Mouse (Mus musculus) G1E-ER4 (cell line): ENCODE data around the gene Olfr1089. TPM values are rescaled to one million over a fixed set of nuclear protein-coding genes. Genes with fewer than 3 reads are reported as not detected.

Experiments used
- GATA1 ChIP-seq: IDR thresholded peaks from one replicate; pipeline ENCODE4 v1.8.0; 2012; ENCODE audit warnings: low read length, inconsistent platforms
- polyA plus RNA-seq: library from polyadenylated mRNA; stranded (reverse); fragments of >175 nt; gene quantifications from 2 replicates; pipeline ENCODE4 v1.2.3, GENCODE M21; 2012

Olfr1089 gene
- polyA plus RNA-seq: not detected in 2 replicates

DNA sequence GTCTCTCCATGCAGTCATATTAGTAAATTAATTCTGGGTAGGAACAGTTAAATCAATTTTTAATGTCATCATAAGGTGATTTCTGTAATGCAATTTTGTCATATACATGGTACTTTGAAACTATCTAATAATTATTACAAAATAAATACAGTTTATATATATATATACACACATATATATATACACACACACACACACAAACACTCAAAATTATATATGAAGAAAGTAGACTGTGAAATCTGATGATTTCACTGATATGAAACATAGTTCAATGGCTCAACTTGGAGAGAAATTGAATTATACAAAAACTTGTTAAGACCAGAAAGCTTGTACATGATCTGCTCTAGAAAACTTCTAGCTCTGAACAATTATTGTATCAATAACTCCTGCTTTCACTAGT, at the start of gene Olfr1089:
Olfr1089 (minus strand) TSS at position 101 of the 400 bp plus-strand sequence.
- no peak for TF ChIP-seq GATA1

DNA sequence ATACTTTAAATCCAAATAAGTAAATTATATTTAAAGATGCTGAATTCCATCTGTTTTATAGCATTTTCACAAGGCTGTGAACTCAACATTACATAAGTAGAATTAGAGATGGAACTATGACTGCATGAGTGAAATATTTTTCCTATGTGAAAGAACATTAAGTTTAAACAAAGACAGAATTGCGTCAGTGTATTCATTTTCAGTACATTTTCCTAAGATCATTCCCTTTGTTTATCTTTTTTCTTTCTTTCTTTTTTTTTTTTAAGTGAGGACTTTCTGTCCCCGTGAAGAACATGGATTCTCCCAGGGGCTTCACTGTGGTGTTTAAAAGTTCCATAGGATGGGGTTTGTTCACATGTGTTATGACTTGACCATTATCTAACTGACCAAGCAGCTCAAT, 48.7 kb upstream of the Olfr1089 start, which contains the start of gene Olfr1093:
Olfr1093 (plus strand) TSS at position 301 of the 400 bp plus-strand sequence.
- TF ChIP-seq GATA1: no peak

DNA sequence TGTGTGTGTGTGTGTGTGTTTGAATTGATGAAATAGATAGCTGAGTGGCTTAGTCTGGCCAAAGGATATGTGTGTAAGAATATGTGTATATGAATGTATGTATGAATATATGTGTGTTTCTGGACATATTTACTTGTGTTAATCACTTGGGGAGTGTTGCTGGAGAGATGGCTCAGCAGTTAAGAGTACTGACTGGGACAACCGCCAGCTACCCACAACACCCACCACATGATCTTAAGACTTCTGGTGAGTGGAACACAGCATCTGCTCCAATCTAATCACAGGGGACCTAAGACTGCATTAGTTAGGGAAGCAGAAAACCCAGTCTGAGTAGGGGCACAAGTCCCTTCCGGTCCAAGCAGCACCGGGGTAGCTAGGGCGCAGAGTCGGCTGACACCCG, 27.5 kb upstream of the Olfr1089 start:
- no peak for TF ChIP-seq GATA1

DNA sequence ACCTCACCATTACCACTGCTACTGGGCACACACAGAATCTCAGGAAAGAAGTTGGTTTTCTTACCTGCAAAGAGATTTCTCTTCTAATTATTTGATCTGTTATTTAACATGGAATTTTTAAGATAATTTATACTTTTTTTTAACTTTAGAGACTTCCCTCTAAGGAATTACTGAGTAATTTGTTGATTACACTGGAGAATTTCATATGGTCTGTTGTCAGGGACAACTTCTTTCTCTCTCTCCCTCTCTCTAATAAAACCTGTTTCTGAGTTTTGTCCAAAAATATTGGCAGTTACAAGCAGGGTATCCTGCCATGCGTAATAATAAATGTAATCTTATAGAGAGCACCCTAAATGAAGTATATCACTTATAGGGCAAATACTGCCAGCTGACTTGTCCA, 25.4 kb upstream of the Olfr1089 start, which contains the start of gene Olfr1090:
Olfr1090 (minus strand) TSS at position 101 of the 400 bp plus-strand sequence.
- TF ChIP-seq GATA1: no peak

DNA sequence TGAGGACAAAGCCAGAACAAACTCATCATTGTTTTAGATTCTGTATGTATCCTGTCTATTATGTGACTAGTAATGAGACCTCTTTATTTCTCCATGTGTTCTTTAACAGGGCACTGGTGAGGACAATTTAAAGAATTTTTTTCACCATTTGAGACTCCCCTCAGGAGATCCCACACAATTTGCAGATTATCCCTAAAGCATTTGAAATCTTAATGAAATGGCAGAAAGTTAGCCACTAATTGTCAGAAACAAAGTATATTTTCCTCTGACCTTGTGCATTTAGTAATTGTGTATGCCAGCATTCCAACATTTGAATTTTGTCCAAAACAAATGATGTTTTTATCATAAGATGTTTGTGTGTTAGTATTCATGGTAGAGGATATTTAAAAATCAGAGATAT, 35.2 kb downstream of the Olfr1089 start, which contains the start of gene Olfr1087:
Olfr1087 (minus strand) TSS at position 101 of the 400 bp plus-strand sequence.
- TF ChIP-seq GATA1: no peak

Other genes starting within 250 kb of the Olfr1089 start
- gene Olfr228, start 246.3 kb downstream of the Olfr1089 start, polyA plus RNA-seq: not detected in 2 replicates
- gene Olfr1076, start 225.2 kb downstream of the Olfr1089 start, polyA plus RNA-seq: not detected in 2 replicates
- not detected in 2 replicates for gene Olfr1079, start 191.2 kb downstream of the Olfr1089 start, polyA plus RNA-seq
- gene Olfr1080, start 175.5 kb downstream of the Olfr1089 start, polyA plus RNA-seq: not detected in 2 replicates
- not detected in 2 replicates for gene Olfr1082, start 134.7 kb downstream of the Olfr1089 start, polyA plus RNA-seq
- gene Olfr1084, start 94.0 kb downstream of the Olfr1089 start, polyA plus RNA-seq: not detected in 2 replicates
- gene Olfr1085, start 71.7 kb downstream of the Olfr1089 start, polyA plus RNA-seq: not detected in 2 replicates
- gene Olfr1086, start 53.6 kb downstream of the Olfr1089 start, polyA plus RNA-seq: not detected in 2 replicates
- gene Olfr1087, start 35.3 kb downstream of the Olfr1089 start, polyA plus RNA-seq: not detected in 2 replicates
- not detected in 2 replicates for gene Olfr1090, start 25.3 kb upstream of the Olfr1089 start, polyA plus RNA-seq
- gene Olfr1093, start 48.8 kb upstream of the Olfr1089 start, polyA plus RNA-seq: not detected in 2 replicates
- not detected in 2 replicates for gene Olfr141, start 76.3 kb upstream of the Olfr1089 start, polyA plus RNA-seq
- not detected in 2 replicates for gene Olfr1094, start 91.0 kb upstream of the Olfr1089 start, polyA plus RNA-seq
- not detected in 2 replicates for gene Olfr1095, start 118.0 kb upstream of the Olfr1089 start, polyA plus RNA-seq
- not detected in 2 replicates for gene Gm13723, start 141.1 kb upstream of the Olfr1089 start, polyA plus RNA-seq
- not detected in 2 replicates for gene Olfr1097, start 158.5 kb upstream of the Olfr1089 start, polyA plus RNA-seq
- gene Olfr1098, start 190.8 kb upstream of the Olfr1089 start, polyA plus RNA-seq: not detected in 2 replicates
- not detected in 2 replicates for gene Olfr1099, start 227.0 kb upstream of the Olfr1089 start, polyA plus RNA-seq
- gene Olfr1100, start 246.3 kb upstream of the Olfr1089 start, polyA plus RNA-seq: not detected in 2 replicates